Mouse (Mus musculus) MEL (cell line): ENCODE measurements at regions not wholly inside any gene's neighbourhood (a gene's known extent, or its start where the extent isn't known, plus 50 kb on each side); places are given as distances from the start of the nearest gene placed in this dataset.

Experiments
- CTCF ChIP-seq, 3 experiments: IDR thresholded peaks in 2 of 3; conservative IDR thresholded peaks in 1 of 3; 2 replicates each; pipeline ENCODE4 v1.5.1; 2011 to 2012; ENCODE audit warnings: low read length in 3 of 3, low read depth in 2 of 3, mild to moderate bottlenecking in 2 of 3, improper control_type of control experiment in 1 of 3, inconsistent platforms in 1 of 3, mixed read lengths in 1 of 3, moderate library complexity in 1 of 3; ENCODE audit not compliant: control insufficient read depth in 1 of 3, insufficient read depth in 1 of 3, poor library complexity in 1 of 3, severe bottlenecking in 1 of 3
- MEF2A ChIP-seq: IDR thresholded peaks from 2 replicates; pipeline ENCODE4 v1.6.1; 2014; ENCODE audit warnings: low read depth, mild to moderate bottlenecking, inconsistent platforms, low read length, improper control_type of control experiment; ENCODE audit not compliant: poor library complexity, insufficient replicate concordance, severe bottlenecking; ENCODE audit errors: extremely low read depth
- POLR2A ChIP-seq, 2 experiments: IDR thresholded peaks; 2 replicates each; pipeline ENCODE4 v1.6.1; 2011 to 2012; ENCODE audit warnings: low read length in 2 of 2, mild to moderate bottlenecking in 2 of 2, control low read depth in 1 of 2, improper control_type of control experiment in 1 of 2, low read depth in 1 of 2, moderate library complexity in 1 of 2; ENCODE audit not compliant: control insufficient read depth in 1 of 2, insufficient read depth in 1 of 2, poor library complexity in 1 of 2
- SMC3 ChIP-seq: IDR thresholded peaks from 2 replicates; pipeline ENCODE4 v1.6.1; 2011; ENCODE audit warnings: low read depth, low read length, improper control_type of control experiment
- ZKSCAN1 ChIP-seq: IDR thresholded peaks from 2 replicates; pipeline ENCODE4 v1.6.1; 2012; ENCODE audit warnings: low read depth, mild to moderate bottlenecking, inconsistent platforms, low read length, improper control_type of control experiment, moderate library complexity

DNA sequence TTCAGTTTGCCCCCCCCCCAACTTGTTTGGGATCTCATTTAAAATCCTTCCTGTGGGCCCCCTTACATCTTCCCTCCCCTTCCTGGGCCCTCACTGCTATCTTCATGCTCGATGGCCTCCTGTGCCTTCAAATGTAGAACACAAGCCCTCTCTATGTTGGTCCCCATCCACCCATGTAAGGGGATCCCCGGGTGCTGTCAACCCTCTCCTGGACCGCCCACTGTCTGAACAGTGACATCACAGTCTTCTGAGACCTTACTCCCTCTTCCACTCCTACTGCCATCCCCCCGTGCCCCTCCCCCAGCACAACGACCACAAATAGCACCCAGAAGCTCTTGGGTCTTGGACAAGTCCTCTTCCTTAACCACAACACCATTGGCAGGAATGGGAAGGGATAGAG lies 56.6 kb upstream of the Twist2 start:
- no peak for TF ChIP-seq CTCF (IDR thresholded peaks at IDR 0.05 in 2 of 3, conservative IDR thresholded peaks at IDR 0.05 in 1 of 3; ENCODE audit: control insufficient read depth in 1 of 3, insufficient read depth in 1 of 3, low read depth in 2 of 3, low read length in 3 of 3, poor library complexity in 1 of 3, severe bottlenecking in 1 of 3)
- no peak for TF ChIP-seq POLR2A (IDR thresholded peaks at IDR 0.05; ENCODE audit: control insufficient read depth in 1 of 2, insufficient read depth in 1 of 2, low read depth in 1 of 2, low read length in 2 of 2, poor library complexity in 1 of 2)
- TF ChIP-seq ZKSCAN1: no peak
- no peak for TF ChIP-seq SMC3
- TF ChIP-seq MEF2A: no peak
